Mouse (Mus musculus) stomach, embryonic 14.5 days (tissue): ENCODE measurements around the gene Myo15. TPM values are rescaled to one million over a fixed set of nuclear protein-coding genes. Genes with fewer than 3 reads are reported as not detected.
"Not testable (repeated sequence)": the region's sequence is repeated elsewhere in the genome, so short reads cannot be mapped to it uniquely, and the experiment has no call there.

Source experiments
- ATAC-seq: fragments of 200-750 bp; cut with Nextera tagmentation; 2 replicates; pipeline ENCODE4 v1.8.0; 2017; ENCODE audit warnings: low read depth, moderate TSS enrichment; ENCODE audit not compliant: insufficient number of reproducible peaks, insufficient read depth, low FRiP score
- H3K27ac ChIP-seq: fragments of 300-500 bp; sonication (generic); 2 replicates; pipeline ENCODE4 v1.5.1; 2014; ENCODE audit warnings: mild to moderate bottlenecking, low read length, moderate library complexity, mixed read lengths
- H3K27me3 ChIP-seq: fragments of 300-500 bp; sonication (generic); 2 replicates; pipeline ENCODE4 v1.6.1; 2014; ENCODE audit warnings: low read length, control low read depth, mixed read lengths; ENCODE audit not compliant: control insufficient read depth, insufficient read depth
- H3K36me3 ChIP-seq: fragments of 300-500 bp; sonication (generic); 2 replicates; pipeline ENCODE4 v1.6.1; 2014; ENCODE audit warnings: mild to moderate bottlenecking, control low read depth, low read length, moderate library complexity, mixed read lengths; ENCODE audit not compliant: control insufficient read depth, insufficient read depth
- H3K4me1 ChIP-seq: fragments of 300-500 bp; sonication (generic); 2 replicates; pipeline ENCODE4 v1.6.1; 2014; ENCODE audit warnings: low read length, control low read depth, mixed read lengths; ENCODE audit not compliant: control insufficient read depth, insufficient read depth
- H3K4me2 ChIP-seq: fragments of 300-500 bp; sonication (generic); replicated peaks from 2 replicates; pipeline ENCODE4 v1.6.1; 2014; ENCODE audit warnings: low read depth, low read length, control low read depth
- H3K4me3 ChIP-seq: fragments of 300-500 bp; sonication (generic); 2 replicates; pipeline ENCODE4 v1.5.1; 2014; ENCODE audit warnings: low read depth, low read length, control low read depth
- H3K9ac ChIP-seq: fragments of 300-500 bp; sonication (generic); replicated peaks from 2 replicates; pipeline ENCODE4 v1.6.1; 2014; ENCODE audit warnings: low read depth, mild to moderate bottlenecking, control low read depth, low read length, moderate library complexity, mixed read lengths
- H3K9me3 ChIP-seq: fragments of 300-500 bp; sonication (generic); 2 replicates; pipeline ENCODE4 v1.6.1; 2016; ENCODE audit warnings: low read depth, low read length, control low read depth; ENCODE audit not compliant: control insufficient read depth
- WGBS: fragments of 180-500 bp; shearing (Covaris S2); extraction: QIAGEN DNeasy Blood & Tissue Kit; methylation state at CpG from one replicate; pipeline ENCODE4 v1.1.7; 2014; 5-methylcytosine and 5-hydroxymethylcytosine counted together
- polyA plus RNA-seq: library from polyadenylated mRNA; unstranded; fragments of >200 nt; fragmentation: Nextera tagmentation; extraction: Ambion mirVana; gene quantifications from 2 replicates; pipeline ENCODE4 v1.2.1, GENCODE M21; 2014

Gene Myo15
- 0.13 and 0.21 TPM in 2 replicates for polyA plus RNA-seq

DNA sequence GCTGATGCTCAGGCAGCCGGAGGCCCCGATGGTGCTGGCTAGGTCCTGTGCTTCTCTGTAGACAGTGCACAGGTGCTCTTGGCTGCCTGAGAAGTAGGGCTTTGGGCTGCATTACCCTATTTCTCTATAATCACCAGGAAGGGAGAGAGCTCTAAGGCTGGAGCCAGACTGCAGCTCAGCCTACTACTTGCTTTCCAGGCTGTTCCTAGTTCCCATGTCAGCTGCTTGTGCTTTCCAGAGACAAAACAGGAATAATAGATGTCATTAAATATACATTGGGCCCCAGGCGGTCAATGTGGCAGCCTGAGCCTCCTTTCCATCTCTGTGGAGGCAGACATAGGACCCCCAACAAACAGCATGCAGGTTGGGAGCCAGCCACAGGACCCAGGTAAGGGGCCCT is at the start of gene Myo15:
Gene Myo15 (plus strand): TSS at position 301 of the 400 bp plus-strand sequence.
- no peak for ATAC-seq

GRCm38 (mm10) chr11:60422046-60422668 is 47.0 kb upstream of the Myo15 start:
- Histone ChIP-seq H3K4me2 (no peak overlapping the region), H3K9me3 (no peaks in the 10 kb centered on the region), H3K27ac (no peak overlapping the region), H3K9ac (no peak overlapping the region), H3K4me3 (no peak overlapping the region), H3K27me3 (no peaks in the 10 kb centered on the region), H3K4me1 (peaks cover 10% of the 10 kb centered on the region), H3K36me3 (peaks cover 5% of the 10 kb centered on the region; the same call in 1 of the 2 replicates)
- 67% methylated on average over 5 of the region's 6 CpGs for WGBS
- ATAC-seq = no peak

More for the DNA sequence above, at the start of gene Myo15:
- H3K9me3 ChIP-seq = no peaks in the 10 kb centered on the region
- no peak within 1 kb of the TSS for H3K4me3 ChIP-seq
- H3K27me3 ChIP-seq = no peaks in the 10 kb centered on the region
- H3K27ac ChIP-seq = no peak within 1 kb of the TSS
- H3K4me2 ChIP-seq = no peak within 1 kb of the TSS
- H3K4me1 ChIP-seq = no peaks in the 10 kb centered on the region
- WGBS = 94% methylated on average over 3 of the region's 3 CpGs
- H3K36me3 ChIP-seq = peaks cover 44% of the 10 kb centered on the region
- no peak within 1 kb of the TSS for H3K9ac ChIP-seq

DNA sequence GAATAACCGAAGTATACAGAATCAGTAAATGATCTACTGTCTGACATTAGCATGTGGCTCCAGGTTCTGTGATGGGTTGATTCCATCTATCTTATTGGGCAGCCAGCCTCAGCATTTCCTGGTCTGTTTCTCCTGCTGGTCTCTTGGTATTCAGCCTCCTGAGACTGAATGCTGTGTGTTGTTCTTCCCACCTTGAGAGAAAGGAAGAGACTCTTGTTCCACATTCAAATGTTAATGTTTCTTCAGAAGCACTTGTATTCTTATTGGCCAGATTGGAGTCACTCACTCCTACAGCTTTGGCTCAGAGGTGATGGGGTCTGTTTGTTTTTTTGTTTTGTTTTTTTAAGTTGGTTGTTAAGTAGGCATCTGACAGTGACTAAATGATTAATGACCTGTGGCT is 46.1 kb upstream of the Myo15 start:
- no peaks in the 10 kb centered on the region for H3K27me3 ChIP-seq
- no peaks in the 10 kb centered on the region for H3K9me3 ChIP-seq
- ATAC-seq = no peak
- 90% methylated on average over 1 of the region's 1 CpGs for WGBS
- no peak overlapping the region for H3K4me3 ChIP-seq
- peaks cover 10% of the 10 kb centered on the region for H3K4me1 ChIP-seq
- no peak overlapping the region for H3K4me2 ChIP-seq
- H3K9ac ChIP-seq = no peak overlapping the region
- peaks cover 11% of the 10 kb centered on the region; the same call in 1 of the 2 replicates for H3K36me3 ChIP-seq
- H3K27ac ChIP-seq = no peak overlapping the region

DNA sequence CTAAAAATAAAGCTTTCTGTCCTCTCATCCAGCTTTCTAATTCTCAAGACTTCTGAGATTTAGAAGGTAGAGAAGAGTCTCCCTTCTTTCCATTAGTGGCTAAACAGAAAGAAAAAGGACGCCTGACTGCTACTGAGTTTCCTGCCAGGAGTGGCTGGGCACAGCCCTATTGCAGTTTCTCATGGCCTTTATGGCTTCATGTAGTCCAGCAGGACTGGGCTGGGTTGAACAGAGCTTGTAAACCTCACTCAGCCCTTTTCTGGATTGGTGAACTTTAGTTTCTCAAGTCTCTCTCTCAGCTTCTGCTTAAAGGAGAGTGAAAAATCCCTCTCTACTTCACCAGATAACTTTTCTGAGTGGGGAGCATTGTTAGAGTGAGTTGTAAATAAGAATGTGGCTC is 42.7 kb upstream of the Myo15 start:
- H3K9ac ChIP-seq = no peak overlapping the region
- H3K27me3 ChIP-seq = no peaks in the 10 kb centered on the region
- no peak overlapping the region for H3K4me3 ChIP-seq
- no peak overlapping the region for H3K27ac ChIP-seq
- 77% methylated on average over 1 of the region's 1 CpGs for WGBS
- H3K4me2 ChIP-seq = no peak overlapping the region
- no peaks in the 10 kb centered on the region for H3K4me1 ChIP-seq
- no peak for ATAC-seq
- peaks cover 20% of the 10 kb centered on the region for H3K36me3 ChIP-seq
- H3K9me3 ChIP-seq = no peaks in the 10 kb centered on the region

DNA sequence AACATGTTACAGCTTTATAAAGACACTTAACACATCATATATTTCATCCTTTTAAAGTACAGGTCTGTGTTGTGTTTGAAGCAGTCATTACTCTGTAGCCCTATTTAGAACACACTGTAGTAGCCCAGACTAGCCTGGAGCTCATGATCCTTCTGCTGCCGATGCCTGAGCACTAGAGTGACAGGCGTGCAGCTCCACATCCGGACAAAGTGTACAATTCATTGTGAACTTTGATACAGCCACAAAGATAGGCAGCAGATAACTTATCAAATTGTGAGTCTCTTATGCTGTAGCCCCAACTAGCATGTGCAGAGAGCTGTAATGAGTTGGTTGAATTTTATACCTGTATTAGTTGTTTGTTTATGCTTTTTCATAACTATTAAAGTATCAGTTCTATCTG is 41.5 kb upstream of the Myo15 start:
- H3K4me2 ChIP-seq = no peak overlapping the region
- no peak overlapping the region for H3K9ac ChIP-seq
- H3K36me3 ChIP-seq = peaks cover 23% of the 10 kb centered on the region
- H3K27ac ChIP-seq = no peak overlapping the region
- H3K9me3 ChIP-seq = no peaks in the 10 kb centered on the region
- ATAC-seq = no peak
- H3K4me3 ChIP-seq = no peak overlapping the region
- no peaks in the 10 kb centered on the region for H3K4me1 ChIP-seq
- H3K27me3 ChIP-seq = no peaks in the 10 kb centered on the region
- WGBS = 93% methylated on average over 3 of the region's 3 CpGs

- no peaks in the 10 kb centered on the region for H3K4me1 ChIP-seq
- ATAC-seq = no peak
- H3K9me3 ChIP-seq = no peaks in the 10 kb centered on the region
- no peak overlapping the region for H3K9ac ChIP-seq
- no peak overlapping the region for H3K4me2 ChIP-seq
- no peak overlapping the region for H3K4me3 ChIP-seq
- H3K27me3 ChIP-seq = no peaks in the 10 kb centered on the region
- H3K36me3 ChIP-seq = peaks cover 44% of the 10 kb centered on the region
- no peak overlapping the region for H3K27ac ChIP-seq
Measured at GRCm38 (mm10) chr11:60433501-60433900, 35.6 kb upstream of the Myo15 start.

GRCm38 (mm10) chr11:60435133-60435532 is 34.0 kb upstream of the Myo15 start:
- ATAC-seq = no peak

DNA sequence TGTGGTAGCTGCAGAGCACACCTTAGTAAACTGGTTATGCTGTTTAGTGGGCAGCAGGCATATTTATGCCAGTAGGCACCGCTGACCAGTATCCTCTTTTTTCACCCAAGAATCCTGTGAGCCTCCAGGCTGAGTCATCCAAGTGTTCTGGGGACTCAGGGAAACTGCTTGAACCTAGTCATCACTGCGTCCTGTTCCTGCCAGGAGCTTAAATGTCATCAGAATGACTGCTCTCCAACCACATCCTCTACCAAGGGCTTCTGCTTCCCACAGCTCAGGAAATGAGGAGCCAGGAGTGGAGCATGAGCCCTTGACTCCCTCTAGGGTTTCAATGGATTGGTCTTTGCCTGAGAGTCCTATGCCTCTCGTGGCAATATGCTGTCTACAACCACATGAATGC is 32.5 kb upstream of the Myo15 start:
- Histone ChIP-seq H3K36me3 (peaks cover 46% of the 10 kb centered on the region), H3K4me3 (no peak overlapping the region), H3K27me3 (no peaks in the 10 kb centered on the region), H3K27ac (no peak overlapping the region), H3K9me3 (no peaks in the 10 kb centered on the region), H3K4me1 (no peaks in the 10 kb centered on the region), H3K9ac (no peak overlapping the region), H3K4me2 (no peak overlapping the region)
- no peak for ATAC-seq
- 87% methylated on average over 3 of the region's 3 CpGs for WGBS

More at GRCm38 (mm10) chr11:60435133-60435532, 34.0 kb upstream of the Myo15 start:
- Histone ChIP-seq H3K4me3 (no peak overlapping the region), H3K4me2 (no peak overlapping the region), H3K36me3 (peaks cover 44% of the 10 kb centered on the region), H3K9me3 (no peaks in the 10 kb centered on the region), H3K27ac (no peak overlapping the region), H3K9ac (no peak overlapping the region), H3K27me3 (no peaks in the 10 kb centered on the region), H3K4me1 (no peaks in the 10 kb centered on the region)
- WGBS = 87% methylated on average over 1 of the region's 1 CpGs

- H3K9ac ChIP-seq = not testable (repeated sequence)
Measured at GRCm38 (mm10) chr11:60439621-60440020, 29.5 kb upstream of the Myo15 start.

More at GRCm38 (mm10) chr11:60439621-60440020, 29.5 kb upstream of the Myo15 start:
- H3K36me3 ChIP-seq = peaks cover 58% of the 10 kb centered on the region
- H3K4me1 ChIP-seq, ATAC-seq, H3K9me3 ChIP-seq, H3K4me3 ChIP-seq, H3K4me2 ChIP-seq, H3K27me3 ChIP-seq, H3K27ac ChIP-seq: not testable (repeated sequence)
- 15% methylated on average over 1 of the region's 1 CpGs for WGBS
